Mouse (Mus musculus): ENCODE data around the gene Reep3. TPM values are rescaled to one million over a fixed set of nuclear protein-coding genes. Genes with fewer than 3 reads are reported as not detected.

Gene Reep3
- polyA plus RNA-seq, 1 experiment = 13.0 TPM

DNA sequence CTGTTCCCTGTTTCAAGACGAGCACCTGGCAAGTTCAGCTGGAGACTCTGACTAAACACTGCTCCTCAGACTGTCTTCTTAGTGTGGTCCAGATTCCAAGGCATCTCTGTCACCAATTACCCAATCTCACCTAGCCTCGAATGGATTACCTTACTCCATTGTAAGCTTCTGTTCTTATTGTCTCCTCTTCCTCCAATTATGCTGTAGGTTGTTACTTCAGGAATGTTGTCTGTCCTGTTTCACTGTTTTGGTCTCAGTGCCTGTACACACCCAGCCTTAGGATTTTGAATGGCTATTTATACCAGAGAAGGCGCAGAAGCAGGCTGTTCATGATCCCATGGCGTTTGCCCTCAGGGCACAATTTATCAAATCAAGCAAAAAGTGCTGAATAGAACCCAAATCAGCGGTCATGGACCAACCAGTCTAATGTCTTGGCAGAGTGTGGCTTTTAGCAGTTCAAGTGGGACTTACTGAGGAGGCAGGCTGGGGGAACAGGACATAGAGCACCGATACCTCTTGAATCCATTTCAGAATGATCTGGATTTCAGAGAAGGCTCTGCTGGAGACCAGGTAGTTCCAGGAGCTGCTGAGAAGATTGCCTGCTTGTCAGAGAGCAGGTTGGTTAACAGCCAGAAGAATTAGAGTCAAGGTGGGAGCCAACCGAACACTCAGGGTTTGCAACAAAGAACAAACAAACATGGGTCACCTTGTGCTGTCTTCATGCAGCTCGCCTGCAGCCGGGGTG lies 10.4 kb upstream of the Reep3 start:
- TF ChIP-seq TCF3 (IDR thresholded peaks at IDR 0.05; ENCODE audit: insufficient read length, low read depth) (no peak), MYOG (IDR thresholded peaks at IDR 0.05; ENCODE audit: control insufficient read depth in 1 of 3, insufficient read depth in 1 of 3, insufficient read length in 2 of 3, low read depth in 2 of 3) (no peak), MAX (IDR thresholded peaks at IDR 0.05; ENCODE audit: low read depth) (no peak), TCF12 (IDR thresholded peaks at IDR 0.05; ENCODE audit: insufficient read depth, poor library complexity, severe bottlenecking) (no peak), POLR2A (IDR thresholded peaks at IDR 0.05; ENCODE audit: insufficient read length, low read depth) (no peak), REST (IDR thresholded peaks at IDR 0.05; ENCODE audit: insufficient read depth, insufficient read length) (no peak), POLR2AphosphoS2 (IDR thresholded peaks at IDR 0.05; ENCODE audit: insufficient read length, low read depth) (no peak), CEBPB (IDR thresholded peaks at IDR 0.05; ENCODE audit: insufficient read depth, poor library complexity, severe bottlenecking) (no peak), MYOD1 (IDR thresholded peaks at IDR 0.05; ENCODE audit: control insufficient read depth in 1 of 3, insufficient read length in 2 of 3, low read depth in 2 of 3) (no peak)
- Histone ChIP-seq H3K4me3 (no peak overlapping the region), H3K27me3 (ENCODE audit: control insufficient read depth, insufficient read depth, insufficient read length) (no peaks in the 10 kb centered on the region)

DNA sequence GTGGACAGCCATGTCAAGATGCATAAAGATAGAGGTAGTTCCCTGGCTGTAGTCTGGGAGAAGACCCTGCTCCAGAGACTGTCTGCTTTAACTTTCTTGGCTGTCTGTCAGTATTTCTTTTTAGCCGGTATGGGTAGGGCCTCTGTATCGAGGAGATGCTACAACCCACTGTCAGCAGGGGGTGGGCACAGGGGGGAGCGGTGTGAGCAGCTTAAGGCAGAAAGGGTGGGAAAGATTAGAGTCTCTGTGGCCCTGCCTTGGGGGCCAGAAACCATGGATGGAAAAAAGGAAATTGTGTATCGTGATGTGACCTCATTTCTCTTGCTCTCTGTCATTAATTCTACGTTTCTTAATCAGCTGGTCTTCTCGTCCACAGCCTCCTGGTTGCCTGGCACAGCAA lies 9.7 kb upstream of the Reep3 start:
- Histone ChIP-seq H3K4me3 (no peak overlapping the region), H3ac (ENCODE audit: control insufficient read depth, insufficient read length) (no peak overlapping the region), H3K36me3 (ENCODE audit: control insufficient read depth, insufficient read depth) (peaks cover 5% of the 10 kb centered on the region), H3K27me3 (ENCODE audit: control insufficient read depth, insufficient read depth, insufficient read length) (no peaks in the 10 kb centered on the region), H3K4me2 (ENCODE audit: low read depth) (no peak overlapping the region), H3K79me2 (ENCODE audit: control insufficient read depth, insufficient read depth) (peaks cover 95% of the 10 kb centered on the region)
- TF ChIP-seq REST (IDR thresholded peaks at IDR 0.05; ENCODE audit: insufficient read depth, insufficient read length) (no peak), TCF3 (IDR thresholded peaks at IDR 0.05; ENCODE audit: insufficient read length, low read depth) (no peak), SRF (IDR thresholded peaks at IDR 0.05; ENCODE audit: control insufficient read depth, insufficient read length, low read depth) (no peak), USF1 (IDR thresholded peaks at IDR 0.05; ENCODE audit: low read depth) (no peak), TCF12 (IDR thresholded peaks at IDR 0.05; ENCODE audit: insufficient read depth, poor library complexity, severe bottlenecking) (no peak), MYOG (IDR thresholded peaks at IDR 0.05; ENCODE audit: control insufficient read depth in 1 of 3, insufficient read depth in 1 of 3, insufficient read length in 2 of 3, low read depth in 2 of 3) (no peak), POLR2AphosphoS2 (IDR thresholded peaks at IDR 0.05; ENCODE audit: insufficient read length, low read depth) (no peak), E2F4 (IDR thresholded peaks at IDR 0.05; ENCODE audit: insufficient read depth) (no peak), MAX (IDR thresholded peaks at IDR 0.05; ENCODE audit: low read depth) (no peak), POLR2A (IDR thresholded peaks at IDR 0.05; ENCODE audit: insufficient read length, low read depth) (no peak)

More for the DNA sequence above, 10.4 kb upstream of the Reep3 start:
- peaks cover 5% of the 10 kb centered on the region for H3K36me3 ChIP-seq (ENCODE audit: control insufficient read depth, insufficient read depth)
- H3K79me2 ChIP-seq (ENCODE audit: control insufficient read depth, insufficient read depth) = peaks cover 95% of the 10 kb centered on the region
- H3K4me2 ChIP-seq (ENCODE audit: low read depth) = no peak overlapping the region
- H3ac ChIP-seq (ENCODE audit: control insufficient read depth, insufficient read length) = no peak overlapping the region

DNA sequence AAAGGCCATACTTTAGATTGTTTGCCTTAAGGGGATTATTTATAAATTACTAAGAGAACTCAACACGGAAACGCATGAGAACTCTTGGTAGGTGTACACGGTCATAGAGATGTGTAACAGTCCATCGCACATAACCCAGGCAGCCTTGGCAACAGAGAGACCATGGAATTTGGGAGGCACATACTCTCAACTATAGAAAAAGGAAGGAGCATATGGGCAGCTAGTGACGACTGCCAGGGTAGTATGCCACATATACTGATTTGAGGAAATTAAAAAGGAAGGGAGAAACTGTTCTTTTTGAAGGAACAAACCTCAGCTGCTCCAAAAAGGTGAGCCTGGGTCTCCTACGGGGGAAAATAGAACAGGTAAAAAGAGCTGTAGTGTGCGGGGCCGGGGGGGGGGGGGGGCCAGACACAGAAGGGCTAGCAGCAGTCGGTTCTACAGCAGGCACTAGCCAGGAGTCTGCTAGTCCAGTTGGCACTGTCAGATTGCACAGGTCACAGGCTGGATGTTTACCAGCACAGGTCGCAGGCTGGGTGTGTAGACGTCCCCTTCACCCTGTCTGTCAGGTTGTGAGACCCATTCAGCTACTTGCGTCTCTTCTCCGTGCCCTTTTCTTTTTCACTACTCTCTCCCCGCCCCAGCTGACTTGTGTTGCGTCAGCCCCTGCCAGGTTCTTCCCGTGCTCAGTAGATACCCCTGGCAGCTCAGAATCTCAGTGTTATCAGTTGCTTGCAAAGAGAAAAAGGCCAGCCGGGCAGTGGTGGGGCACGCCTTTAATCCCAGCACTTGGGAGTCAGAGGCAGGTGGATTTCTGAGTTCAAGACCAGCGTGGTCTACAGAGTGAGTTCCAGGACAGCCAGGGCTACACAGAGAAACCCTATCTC lies 8.8 kb upstream of the Reep3 start:
- Histone ChIP-seq H3K27me3 (ENCODE audit: control insufficient read depth, insufficient read depth, insufficient read length) (no peaks in the 10 kb centered on the region), H3K36me3 (ENCODE audit: control insufficient read depth, insufficient read depth) (peaks cover 5% of the 10 kb centered on the region), H3K4me3 (no peak overlapping the region), H3K4me2 (ENCODE audit: low read depth) (no peak overlapping the region), H3ac (ENCODE audit: control insufficient read depth, insufficient read length) (no peak overlapping the region), H3K79me2 (ENCODE audit: control insufficient read depth, insufficient read depth) (peaks cover 95% of the 10 kb centered on the region)
- TF ChIP-seq TCF12 (IDR thresholded peaks at IDR 0.05; ENCODE audit: insufficient read depth, poor library complexity, severe bottlenecking) = no peak
- no peak for TF ChIP-seq E2F4 (IDR thresholded peaks at IDR 0.05; ENCODE audit: insufficient read depth)
- no peak for TF ChIP-seq USF1 (IDR thresholded peaks at IDR 0.05; ENCODE audit: low read depth)
- TF ChIP-seq CEBPB (IDR thresholded peaks at IDR 0.05; ENCODE audit: insufficient read depth, poor library complexity, severe bottlenecking) = no peak
- TF ChIP-seq MYOG (IDR thresholded peaks at IDR 0.05; ENCODE audit: control insufficient read depth in 1 of 3, insufficient read depth in 1 of 3, insufficient read length in 2 of 3, low read depth in 2 of 3) = no peak
- no peak for TF ChIP-seq POLR2A (IDR thresholded peaks at IDR 0.05; ENCODE audit: insufficient read length, low read depth)
- no peak for TF ChIP-seq REST (IDR thresholded peaks at IDR 0.05; ENCODE audit: insufficient read depth, insufficient read length)
- TF ChIP-seq TCF3 (IDR thresholded peaks at IDR 0.05; ENCODE audit: insufficient read length, low read depth) = no peak
- TF ChIP-seq POLR2AphosphoS2 (IDR thresholded peaks at IDR 0.05; ENCODE audit: insufficient read length, low read depth) = no peak
- no peak for TF ChIP-seq MAX (IDR thresholded peaks at IDR 0.05; ENCODE audit: low read depth)
- no peak for TF ChIP-seq SRF (IDR thresholded peaks at IDR 0.05; ENCODE audit: control insufficient read depth, insufficient read length, low read depth)

DNA sequence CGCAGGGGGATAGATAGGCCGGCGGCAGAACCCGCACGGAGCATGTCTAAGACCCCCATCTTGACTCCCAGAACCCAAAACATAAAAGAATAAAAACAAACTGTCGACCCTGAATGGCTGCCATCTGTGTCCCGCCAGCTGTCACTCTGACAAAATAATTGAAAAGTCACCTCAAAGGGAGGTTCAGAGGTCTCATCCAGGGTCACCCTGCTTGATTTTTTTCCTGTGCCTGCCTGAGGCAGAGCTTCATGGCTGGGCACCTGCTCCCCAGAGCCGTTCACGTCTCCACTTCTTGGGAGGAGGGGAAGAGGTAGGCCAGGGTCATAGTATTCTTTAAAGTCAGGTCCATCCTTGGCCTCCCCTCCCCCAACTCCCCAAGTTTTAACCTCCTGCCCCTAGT lies 7.8 kb upstream of the Reep3 start:
- H3K4me2 ChIP-seq (ENCODE audit: low read depth) = no peak overlapping the region
- H3ac ChIP-seq (ENCODE audit: control insufficient read depth, insufficient read length) = no peak overlapping the region
- no peaks in the 10 kb centered on the region for H3K27me3 ChIP-seq (ENCODE audit: control insufficient read depth, insufficient read depth, insufficient read length)
- no peak overlapping the region for H3K4me3 ChIP-seq
- H3K36me3 ChIP-seq (ENCODE audit: control insufficient read depth, insufficient read depth) = peaks cover 5% of the 10 kb centered on the region
- TF ChIP-seq CEBPB (IDR thresholded peaks at IDR 0.05; ENCODE audit: insufficient read depth, poor library complexity, severe bottlenecking) (no peak), REST (IDR thresholded peaks at IDR 0.05; ENCODE audit: insufficient read depth, insufficient read length) (no peak), MYOD1 (IDR thresholded peaks at IDR 0.05; ENCODE audit: control insufficient read depth in 1 of 3, insufficient read length in 2 of 3, low read depth in 2 of 3) (no peak), MAX (IDR thresholded peaks at IDR 0.05; ENCODE audit: low read depth) (no peak), POLR2AphosphoS2 (IDR thresholded peaks at IDR 0.05; ENCODE audit: insufficient read length, low read depth) (no peak), TCF12 (IDR thresholded peaks at IDR 0.05; ENCODE audit: insufficient read depth, poor library complexity, severe bottlenecking) (no peak), TCF3 (IDR thresholded peaks at IDR 0.05; ENCODE audit: insufficient read length, low read depth) (no peak), POLR2A (IDR thresholded peaks at IDR 0.05; ENCODE audit: insufficient read length, low read depth) (no peak)
- H3K79me2 ChIP-seq (ENCODE audit: control insufficient read depth, insufficient read depth) = peaks cover 96% of the 10 kb centered on the region

All from myocyte (in vitro differentiated cells).